Mouse (Mus musculus): ENCODE data around the gene Col6a5. TPM values are rescaled to one million over a fixed set of nuclear protein-coding genes. Genes with fewer than 3 reads are reported as not detected.
"Not testable (repeated sequence)": the region's sequence is repeated elsewhere in the genome, so short reads cannot be mapped to it uniquely, and the experiment has no call there.

Col6a5 gene
- polyA plus RNA-seq, 1 experiment from 2014 or later, result 0.19 TPM

DNA sequence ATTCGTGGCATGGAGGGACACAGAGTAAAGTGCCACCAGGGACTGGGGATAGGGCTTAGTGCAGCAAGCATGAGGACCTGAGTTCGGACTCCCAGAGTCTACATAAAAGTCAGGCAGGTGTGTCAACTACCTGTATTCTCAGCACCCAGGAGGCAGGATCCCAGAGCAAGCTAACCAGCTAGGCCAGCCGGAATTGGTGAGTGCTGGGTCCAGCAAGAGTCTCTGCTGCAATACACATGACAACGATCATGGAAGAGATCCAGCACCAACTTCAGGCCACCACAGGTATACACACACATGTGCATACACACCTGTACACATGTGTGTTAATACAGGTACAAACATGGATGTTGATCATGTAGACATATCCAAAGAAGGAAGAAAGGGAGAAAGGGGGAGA is 112.0 kb downstream of the Col6a5 start:
- H3K9me3 ChIP-seq (replicated peaks; ENCODE audit: control insufficient read depth, low read length), result no peaks in the 10 kb centered on the region
- no peak overlapping the region for H3K27ac ChIP-seq (ENCODE audit: low read length)
- no peaks in the 10 kb centered on the region for H3K27me3 ChIP-seq (ENCODE audit: control insufficient read depth, insufficient read depth, low read depth, low read length)
- H3K4me1 ChIP-seq (ENCODE audit: control insufficient read depth, low read depth, low read length), result no peaks in the 10 kb centered on the region
- H3K4me3 ChIP-seq (ENCODE audit: low read depth, low read length), result no peak overlapping the region
- 49% methylated on average over 4 of the region's 4 CpGs for WGBS (ENCODE audit: insufficient replicate concordance)
- H3K9ac ChIP-seq (ENCODE audit: low read depth, low read length), result no peak overlapping the region
- no peak overlapping the region for H3K4me2 ChIP-seq (ENCODE audit: low read depth, low read length)
- ATAC-seq (ENCODE audit: low read depth), result no peak
- no peaks in the 10 kb centered on the region for H3K36me3 ChIP-seq (ENCODE audit: control insufficient read depth, insufficient read depth)

GRCm38 (mm10) chr9:105847261-105847660 is 113.2 kb downstream of the Col6a5 start:
- Histone ChIP-seq H3K4me3 (ENCODE audit: low read depth, low read length) (no peak overlapping the region), H3K36me3 (ENCODE audit: control insufficient read depth, insufficient read depth) (no peaks in the 10 kb centered on the region), H3K27ac (ENCODE audit: low read length) (no peak overlapping the region), H3K27me3 (ENCODE audit: control insufficient read depth, insufficient read depth, low read depth, low read length) (no peaks in the 10 kb centered on the region), H3K9me3 (replicated peaks; ENCODE audit: control insufficient read depth, low read length) (no peaks in the 10 kb centered on the region), H3K4me1 (ENCODE audit: control insufficient read depth, low read depth, low read length) (no peaks in the 10 kb centered on the region), H3K9ac (ENCODE audit: low read depth, low read length) (no peak overlapping the region), H3K4me2 (ENCODE audit: low read depth, low read length) (no peak overlapping the region)
- WGBS (ENCODE audit: insufficient replicate concordance), result 71% methylated on average over 5 of the region's 5 CpGs
- no peak for ATAC-seq (ENCODE audit: low read depth)

DNA sequence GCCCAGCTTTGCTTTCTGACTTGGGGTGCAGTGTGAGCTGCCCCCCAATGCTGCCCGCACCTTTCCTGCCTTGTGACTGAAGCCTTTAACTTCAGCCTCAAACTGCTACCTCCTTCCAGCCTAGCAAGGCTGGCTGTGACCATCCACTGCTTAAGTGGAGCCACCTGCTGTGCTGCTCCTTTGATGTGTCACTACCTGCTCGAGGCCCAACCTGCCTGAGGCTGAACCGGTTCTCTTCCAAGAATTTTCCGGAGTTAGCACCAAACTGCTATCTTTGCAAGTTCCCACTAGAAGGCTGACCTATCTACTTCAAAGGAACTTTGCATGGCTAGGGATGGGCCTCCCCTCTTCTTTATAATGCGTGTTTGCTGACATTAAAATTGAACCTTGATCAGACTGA is 119.1 kb downstream of the Col6a5 start:
- not testable (repeated sequence) for H3K27me3 ChIP-seq (ENCODE audit: control insufficient read depth, insufficient read depth, low read depth, low read length); H3K4me2 ChIP-seq (ENCODE audit: low read depth, low read length); H3K9me3 ChIP-seq (replicated peaks; ENCODE audit: control insufficient read depth, low read length)

DNA sequence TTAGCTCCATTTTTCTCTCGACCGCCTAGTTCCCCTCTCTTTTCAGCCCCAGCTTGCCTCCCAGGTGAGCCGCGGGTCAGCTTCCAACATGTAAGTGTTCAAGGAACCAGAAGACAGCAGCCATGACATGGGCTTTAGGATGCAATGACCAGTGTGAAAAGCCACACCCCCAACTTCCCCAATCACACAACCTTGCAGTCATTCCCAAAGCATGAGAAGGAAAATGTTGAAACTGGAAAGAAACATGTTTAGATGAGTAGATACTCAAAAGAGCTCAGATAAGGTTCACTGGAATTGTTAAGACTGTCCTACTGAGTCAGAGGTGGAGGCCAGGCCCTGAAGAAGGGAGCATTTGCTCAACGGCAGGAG is 121.3 kb downstream of the Col6a5 start:
- Histone ChIP-seq H3K9me3 (replicated peaks; ENCODE audit: control insufficient read depth, low read length) (no peaks in the 10 kb centered on the region), H3K27me3 (ENCODE audit: control insufficient read depth, insufficient read depth, low read depth, low read length) (no peaks in the 10 kb centered on the region), H3K36me3 (ENCODE audit: control insufficient read depth, insufficient read depth) (no peaks in the 10 kb centered on the region), H3K4me3 (ENCODE audit: low read depth, low read length) (no peak overlapping the region), H3K4me1 (ENCODE audit: control insufficient read depth, low read depth, low read length) (no peaks in the 10 kb centered on the region), H3K9ac (ENCODE audit: low read depth, low read length) (no peak overlapping the region), H3K4me2 (ENCODE audit: low read depth, low read length) (no peak overlapping the region), H3K27ac (ENCODE audit: low read length) (no peak overlapping the region)
- WGBS (ENCODE audit: insufficient replicate concordance), result 65% methylated on average over 5 of the region's 5 CpGs
- ATAC-seq (ENCODE audit: low read depth), result no peak

More for the DNA sequence above, 119.1 kb downstream of the Col6a5 start:
- H3K4me3 ChIP-seq (ENCODE audit: low read depth, low read length); ATAC-seq (ENCODE audit: low read depth); H3K4me1 ChIP-seq (ENCODE audit: control insufficient read depth, low read depth, low read length); H3K9ac ChIP-seq (ENCODE audit: low read depth, low read length); H3K27ac ChIP-seq (ENCODE audit: low read length); H3K36me3 ChIP-seq (ENCODE audit: control insufficient read depth, insufficient read depth): not testable (repeated sequence)
- WGBS (ENCODE audit: insufficient replicate concordance), result 30% methylated on average over 5 of the region's 5 CpGs

GRCm38 (mm10) chr9:105838396-105839146 is 121.9 kb downstream of the Col6a5 start:
- Histone ChIP-seq H3K4me3 (ENCODE audit: low read depth, low read length) (no peak overlapping the region), H3K9ac (ENCODE audit: low read depth, low read length) (no peak overlapping the region), H3K4me1 (ENCODE audit: control insufficient read depth, low read depth, low read length) (no peaks in the 10 kb centered on the region), H3K36me3 (ENCODE audit: control insufficient read depth, insufficient read depth) (no peaks in the 10 kb centered on the region), H3K27me3 (ENCODE audit: control insufficient read depth, insufficient read depth, low read depth, low read length) (no peaks in the 10 kb centered on the region), H3K27ac (ENCODE audit: low read length) (no peak overlapping the region), H3K4me2 (ENCODE audit: low read depth, low read length) (no peak overlapping the region), H3K9me3 (replicated peaks; ENCODE audit: control insufficient read depth, low read length) (no peaks in the 10 kb centered on the region)
- ATAC-seq (ENCODE audit: low read depth), result no peak
- 66% methylated on average over 4 of the region's 4 CpGs for whole genome bisulfite sequencing (ENCODE audit: insufficient replicate concordance)

DNA sequence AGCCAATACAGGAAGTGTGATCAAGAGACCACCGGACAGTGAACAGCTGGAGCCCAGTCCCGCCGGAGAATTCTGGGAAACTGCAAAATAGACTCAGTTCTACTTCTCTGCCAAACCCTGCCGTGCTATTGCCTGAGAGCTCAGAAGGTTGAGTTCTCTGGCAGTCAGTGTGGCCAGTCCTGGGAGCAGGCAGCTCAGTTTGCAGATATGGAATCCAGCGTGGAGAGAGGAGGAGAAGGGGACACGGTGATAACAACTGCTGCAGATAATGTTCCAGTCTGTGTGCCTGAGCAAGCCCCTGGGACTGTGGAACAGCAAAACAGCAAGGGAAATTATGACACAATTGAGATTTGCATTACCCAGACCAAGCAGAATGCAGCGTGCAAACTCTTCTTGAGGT is 124.9 kb downstream of the Col6a5 start:
- Histone ChIP-seq H3K27ac (ENCODE audit: low read length) (no peak overlapping the region), H3K27me3 (ENCODE audit: control insufficient read depth, insufficient read depth, low read depth, low read length) (no peaks in the 10 kb centered on the region), H3K9me3 (replicated peaks; ENCODE audit: control insufficient read depth, low read length) (no peaks in the 10 kb centered on the region), H3K4me3 (ENCODE audit: low read depth, low read length) (no peak overlapping the region), H3K4me2 (ENCODE audit: low read depth, low read length) (no peak overlapping the region), H3K36me3 (ENCODE audit: control insufficient read depth, insufficient read depth) (no peaks in the 10 kb centered on the region), H3K9ac (ENCODE audit: low read depth, low read length) (no peak overlapping the region), H3K4me1 (ENCODE audit: control insufficient read depth, low read depth, low read length) (no peaks in the 10 kb centered on the region)
- WGBS (ENCODE audit: insufficient replicate concordance), result 59% methylated on average over 7 of the region's 7 CpGs
- no peak for ATAC-seq (ENCODE audit: low read depth)

GRCm38 (mm10) chr9:105834799-105835198 is 125.6 kb downstream of the Col6a5 start:
- H3K4me1 ChIP-seq (ENCODE audit: control insufficient read depth, low read depth, low read length), result no peaks in the 10 kb centered on the region
- no peaks in the 10 kb centered on the region for H3K9me3 ChIP-seq (replicated peaks; ENCODE audit: control insufficient read depth, low read length)
- ATAC-seq (ENCODE audit: low read depth), result no peak
- H3K4me2 ChIP-seq (ENCODE audit: low read depth, low read length), result no peak overlapping the region
- no peak overlapping the region for H3K27ac ChIP-seq (ENCODE audit: low read length)
- WGBS (ENCODE audit: insufficient replicate concordance), result 29% methylated on average over 4 of the region's 4 CpGs
- H3K9ac ChIP-seq (ENCODE audit: low read depth, low read length), result no peak overlapping the region
- H3K27me3 ChIP-seq (ENCODE audit: control insufficient read depth, insufficient read depth, low read depth, low read length), result no peaks in the 10 kb centered on the region
- H3K36me3 ChIP-seq (ENCODE audit: control insufficient read depth, insufficient read depth), result no peaks in the 10 kb centered on the region
- no peak overlapping the region for H3K4me3 ChIP-seq (ENCODE audit: low read depth, low read length)

DNA sequence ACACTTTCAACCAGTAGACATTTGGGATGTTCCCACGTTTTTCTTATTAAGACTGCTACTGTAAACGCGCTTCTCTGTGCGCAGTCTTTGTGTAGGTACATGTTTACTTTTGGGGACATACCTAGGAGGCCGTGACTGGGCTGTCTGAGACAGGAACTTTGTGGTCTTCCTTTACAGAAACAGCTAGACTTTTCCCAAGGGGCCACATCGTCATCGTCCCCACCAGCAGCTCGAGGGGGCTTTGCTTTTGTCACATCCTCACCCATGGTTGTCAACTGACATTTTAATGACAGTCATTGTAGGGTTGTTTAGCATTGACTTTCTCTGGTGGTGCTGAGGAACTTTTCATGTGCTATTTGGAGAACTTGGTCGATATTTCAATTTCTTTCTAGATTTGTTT is 129.2 kb downstream of the Col6a5 start:
- Histone ChIP-seq H3K4me1 (ENCODE audit: control insufficient read depth, low read depth, low read length) (no peaks in the 10 kb centered on the region), H3K27me3 (ENCODE audit: control insufficient read depth, insufficient read depth, low read depth, low read length) (no peaks in the 10 kb centered on the region; the same call in 1 of the 2 replicates), H3K4me3 (ENCODE audit: low read depth, low read length) (no peak overlapping the region), H3K9ac (ENCODE audit: low read depth, low read length) (no peak overlapping the region), H3K27ac (ENCODE audit: low read length) (no peak overlapping the region), H3K4me2 (ENCODE audit: low read depth, low read length) (no peak overlapping the region), H3K9me3 (replicated peaks; ENCODE audit: control insufficient read depth, low read length) (no peaks in the 10 kb centered on the region), H3K36me3 (ENCODE audit: control insufficient read depth, insufficient read depth) (no peaks in the 10 kb centered on the region)
- no peak for ATAC-seq (ENCODE audit: low read depth)
- 57% methylated on average over 9 of the region's 9 CpGs for WGBS (ENCODE audit: insufficient replicate concordance)

DNA sequence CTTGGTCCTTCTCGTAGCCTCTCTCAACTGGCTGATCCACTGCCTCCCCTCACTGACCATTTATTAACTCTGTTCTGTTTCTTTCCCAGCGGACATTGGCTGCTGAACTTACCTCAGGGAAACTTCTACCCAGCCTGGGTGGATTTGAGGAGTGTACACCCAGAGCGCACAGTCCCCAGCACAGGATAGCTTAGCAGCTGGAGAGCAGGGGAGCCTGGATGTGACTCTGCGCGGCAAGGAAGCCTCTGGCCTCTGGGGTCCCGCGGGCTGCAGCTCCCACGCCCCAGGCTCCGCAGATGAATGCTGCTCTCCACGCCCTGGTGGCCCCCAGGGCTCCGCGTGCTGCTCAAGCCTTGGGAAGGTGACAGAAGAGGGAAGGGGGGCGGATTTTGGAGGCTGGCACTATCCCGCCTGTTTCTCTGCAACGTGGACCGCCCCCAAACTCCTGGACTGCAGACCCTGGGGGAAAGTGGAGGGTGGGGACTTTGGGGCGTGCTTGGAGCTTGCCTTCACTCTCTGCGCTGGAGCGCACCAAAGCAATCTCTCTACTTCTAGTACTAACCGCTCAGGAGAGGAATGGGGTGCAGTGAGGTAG is 132.6 kb downstream of the Col6a5 start, which contains the start of gene Col6a6:
Col6a6 (minus strand) TSS at position 370 of the 595 bp plus-strand sequence.
- Histone ChIP-seq H3K27ac (ENCODE audit: low read length) (no peak within 1 kb of the TSS), H3K4me1 (ENCODE audit: control insufficient read depth, low read depth, low read length) (no peaks in the 10 kb centered on the region), H3K9ac (ENCODE audit: low read depth, low read length) (no peak within 1 kb of the TSS), H3K9me3 (replicated peaks; ENCODE audit: control insufficient read depth, low read length) (no peaks in the 10 kb centered on the region), H3K27me3 (ENCODE audit: control insufficient read depth, insufficient read depth, low read depth, low read length) (no peaks in the 10 kb centered on the region; the same call in 1 of the 2 replicates), H3K4me3 (ENCODE audit: low read depth, low read length) (no peak within 1 kb of the TSS), H3K36me3 (ENCODE audit: control insufficient read depth, insufficient read depth) (no peaks in the 10 kb centered on the region), H3K4me2 (ENCODE audit: low read depth, low read length) (no peak within 1 kb of the TSS)
- 19% methylated on average over 20 of the region's 20 CpGs for WGBS (ENCODE audit: insufficient replicate concordance)
- no peak for ATAC-seq (ENCODE audit: low read depth)

All from liver, embryonic 16.5 days (tissue).